Mouse (Mus musculus) gastrocnemius, postnatal 10 days (tissue): ENCODE data around the gene Pea15a. TPM values are rescaled to one million over a fixed set of nuclear protein-coding genes. Genes with fewer than 3 reads are reported as not detected.
"Not testable (repeated sequence)": the region's sequence is repeated elsewhere in the genome, so short reads cannot be mapped to it uniquely, and the experiment has no call there.

Experiments used
- DNase-seq: peaks from one replicate; pipeline ENCODE4 v3.0.0; 2021; ENCODE audit warnings: mixed read lengths
- long read RNA-seq, 2 experiments: library from polyadenylated mRNA; stranded (forward); transcript quantifications; one replicate each; pipeline ENCODE4 v2.0.0; 2021
- total RNA-seq, 2 experiments: library from RNA; stranded (reverse); gene quantifications; 2 replicates each; pipeline ENCODE4 v1.2.3; 2021

The Pea15a gene
- total RNA-seq: 10 to 100 TPM; 72.5 to 82.1 TPM
- long read RNA-seq, experiment 1, transcript Pea15a-203 (2 exons, 980 nt): minor isoform, 13 of 167 reads
- long read RNA-seq, experiment 1, transcript Pea15a-201 (4 exons, 2,501 nt): major isoform, 138 of 167 reads
- long read RNA-seq, experiment 1, partial matches to known transcripts: 5 of 167 reads
- long read RNA-seq, experiment 1, other reads (novel, unspliced or antisense): 9 of 167 reads
- long read RNA-seq, experiment 2, transcript Pea15a-203 (2 exons, 980 nt): minor isoform, 18 of 170 reads
- long read RNA-seq, experiment 2, transcript Pea15a-201 (4 exons, 2,501 nt): major isoform, 127 of 170 reads
- long read RNA-seq, experiment 2, partial matches to known transcripts: 7 of 170 reads
- long read RNA-seq, experiment 2, other reads (novel, unspliced or antisense): 17 of 170 reads

DNA sequence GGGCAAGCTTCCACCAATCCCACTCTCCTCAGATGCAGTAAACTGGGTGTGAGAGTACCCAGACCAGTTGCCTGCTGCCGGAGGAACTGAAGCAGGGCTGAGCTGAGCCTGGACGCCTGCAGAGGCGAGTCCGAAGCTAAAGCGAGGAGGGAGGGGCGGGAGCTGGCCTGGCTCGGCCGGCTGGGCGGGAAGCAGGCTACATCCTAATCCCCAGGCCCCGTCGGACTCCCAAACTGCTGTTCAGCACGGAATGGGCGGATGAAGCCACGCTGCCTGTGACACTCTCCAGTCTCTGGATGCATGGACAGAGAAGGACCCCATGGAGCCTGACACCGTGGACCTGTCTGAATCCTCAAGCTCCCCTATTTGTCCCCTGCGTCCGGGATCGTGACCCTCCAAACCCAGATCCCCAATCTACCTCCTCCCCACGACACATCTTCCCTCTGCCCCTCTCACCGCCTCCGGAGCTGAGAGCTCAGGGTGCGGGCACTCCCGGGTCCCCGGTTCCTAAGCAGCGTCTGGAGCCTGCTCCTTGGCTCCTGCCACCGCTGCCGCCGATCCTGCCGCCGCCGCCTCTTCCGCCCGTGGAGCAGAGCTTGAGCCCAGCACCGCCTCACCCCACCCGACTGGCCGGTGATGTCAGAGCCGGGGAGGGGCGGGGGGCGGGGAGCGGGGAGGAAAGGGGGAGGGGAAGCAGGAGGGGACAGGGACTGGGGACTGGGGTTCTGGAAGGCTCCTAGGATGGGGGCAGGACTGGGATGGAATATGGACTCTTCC, at the start of gene Pea15a:
Gene Pea15a, minus strand, starts transcription at position 664 of the 777 bp plus-strand sequence.
- peak; percentile 78 for DNase-seq

GRCm38 (mm10) chr1:172247679-172248078, 41.1 kb upstream of the Pea15a start:
- DNase-seq: peak; percentile 29

DNA sequence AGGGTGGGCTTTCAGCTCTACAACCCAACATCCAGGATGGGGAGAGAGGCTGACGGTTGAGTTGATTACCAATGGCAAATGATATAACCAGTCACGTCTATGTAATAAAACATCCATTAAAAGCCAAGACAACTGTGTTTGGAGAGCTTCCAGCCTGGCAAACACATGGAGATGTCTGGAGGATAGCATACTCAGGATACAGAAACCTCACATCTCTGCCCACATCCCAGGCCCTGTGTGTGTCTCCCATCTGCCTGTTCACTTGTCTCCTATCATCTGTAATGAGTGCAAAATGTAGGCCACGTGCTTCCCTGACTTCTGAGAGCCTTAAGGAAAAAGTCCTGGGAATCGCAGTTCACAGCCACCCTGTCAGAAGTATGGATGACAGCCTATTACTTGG, 40.6 kb upstream of the Pea15a start:
- DNase-seq: no peak

DNA sequence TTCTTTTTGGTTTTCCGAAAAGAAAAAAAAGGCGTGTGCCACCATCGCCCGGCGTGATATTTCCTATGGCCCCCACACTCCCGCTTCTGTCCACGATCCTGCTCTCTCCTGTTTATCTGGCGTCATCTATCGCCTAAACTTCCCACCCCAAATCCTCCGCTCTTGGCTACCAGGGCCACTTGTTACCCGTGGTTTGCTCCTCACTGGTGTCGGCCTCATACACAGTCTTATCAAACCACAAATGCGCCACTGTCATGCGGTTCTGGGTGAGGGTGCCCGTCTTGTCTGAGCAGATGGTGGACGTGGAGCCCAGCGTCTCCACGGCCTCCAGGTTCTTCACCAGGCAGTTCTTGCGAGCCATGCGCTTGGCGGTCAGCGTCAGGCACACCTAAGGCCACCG, 38.0 kb upstream of the Pea15a start:
- DNase-seq: not testable (repeated sequence)

DNA sequence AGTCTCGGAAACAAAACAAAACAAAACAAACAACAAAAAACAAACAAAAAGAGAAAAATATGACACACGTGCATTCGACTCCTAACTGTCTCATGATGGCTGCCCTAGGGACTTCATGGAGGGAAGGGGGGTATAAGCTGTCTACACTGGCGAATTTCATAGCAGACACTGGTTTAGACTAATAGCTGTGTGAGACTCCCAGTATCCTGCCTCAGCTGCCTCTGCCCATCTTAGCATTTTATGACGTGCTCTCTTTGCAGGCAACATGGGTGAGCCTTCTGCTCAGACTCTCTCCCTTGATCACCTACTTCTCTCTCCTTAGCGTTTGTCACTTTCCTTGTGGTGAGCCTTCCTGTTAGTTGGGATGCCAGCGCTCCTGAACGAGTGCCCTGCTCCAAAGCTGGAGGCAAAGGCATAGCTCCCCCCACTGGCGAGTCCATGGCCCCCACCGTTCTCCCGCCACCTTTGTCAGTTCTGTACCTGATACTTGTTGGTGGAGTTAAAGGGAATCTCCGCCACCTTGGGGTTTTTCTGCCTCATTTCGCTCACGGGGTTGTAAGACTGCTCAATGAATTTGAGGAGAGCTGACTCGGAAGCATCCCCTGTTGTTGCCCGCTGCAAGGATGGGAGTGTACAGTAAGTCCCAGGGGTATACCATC, 37.1 kb upstream of the Pea15a start:
- peak; percentile 65 for DNase-seq

- DNase-seq: peak; percentile 30
Measured at GRCm38 (mm10) chr1:172242401-172242800, 35.8 kb upstream of the Pea15a start.

DNA sequence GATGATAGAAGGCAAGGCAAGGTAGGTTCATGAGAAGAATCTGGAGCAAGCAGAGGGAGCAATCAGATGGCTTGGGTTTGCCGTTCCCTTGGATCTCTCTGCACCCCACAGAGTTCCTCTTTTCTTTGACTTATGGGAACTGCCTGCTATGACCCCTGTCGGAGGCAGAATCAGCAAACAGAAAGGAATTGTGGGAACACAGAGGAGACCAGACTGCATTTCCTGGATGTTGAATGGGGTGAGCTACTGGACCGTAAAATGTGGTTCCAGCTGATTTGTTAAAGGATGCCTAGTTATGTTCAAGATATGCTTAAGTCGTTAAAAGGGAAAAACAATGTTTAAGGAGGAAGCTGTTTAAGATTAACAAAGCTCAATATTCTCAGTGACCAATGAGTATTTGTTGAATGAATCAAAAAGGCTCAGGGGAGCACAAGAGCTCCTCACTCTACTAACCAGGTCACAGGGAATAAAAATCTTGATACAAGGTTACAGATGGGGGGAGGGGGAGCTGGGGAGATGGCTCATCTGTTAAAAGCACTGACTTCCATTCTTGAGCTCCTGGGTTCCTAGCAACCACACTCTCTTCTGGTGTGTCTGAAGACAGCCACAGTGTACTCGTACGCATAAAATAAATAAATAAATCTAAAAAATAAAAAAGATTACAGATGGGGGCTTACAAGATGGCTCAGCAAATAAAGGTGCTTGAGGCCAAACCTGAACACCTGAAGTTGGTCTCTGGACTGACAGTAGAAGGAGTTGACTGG, 34.5 kb upstream of the Pea15a start:
- DNase-seq: no peak

- no peak for DNase-seq
Measured at GRCm38 (mm10) chr1:172229215-172229614, 22.6 kb upstream of the Pea15a start.

DNA sequence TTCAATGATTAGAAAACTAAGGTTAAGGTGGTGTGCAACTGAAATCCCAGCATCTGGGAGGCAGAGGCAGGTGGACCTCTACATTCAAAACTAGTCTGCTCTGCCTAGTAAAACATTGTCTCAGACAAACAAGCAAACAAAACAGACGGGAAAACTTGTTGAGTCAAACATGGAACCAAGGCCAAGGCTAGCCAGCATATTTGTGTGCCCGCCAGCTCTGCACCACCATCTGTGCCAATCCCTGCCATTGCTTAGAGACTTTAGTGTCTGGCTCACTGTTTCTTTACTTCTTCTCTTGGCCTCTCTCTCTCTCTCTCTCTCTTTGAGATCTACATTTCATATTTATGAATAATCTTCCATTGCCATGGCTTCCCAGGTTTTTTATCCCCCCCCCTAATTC, 21.6 kb upstream of the Pea15a start:
- DNase-seq: no peak

DNA sequence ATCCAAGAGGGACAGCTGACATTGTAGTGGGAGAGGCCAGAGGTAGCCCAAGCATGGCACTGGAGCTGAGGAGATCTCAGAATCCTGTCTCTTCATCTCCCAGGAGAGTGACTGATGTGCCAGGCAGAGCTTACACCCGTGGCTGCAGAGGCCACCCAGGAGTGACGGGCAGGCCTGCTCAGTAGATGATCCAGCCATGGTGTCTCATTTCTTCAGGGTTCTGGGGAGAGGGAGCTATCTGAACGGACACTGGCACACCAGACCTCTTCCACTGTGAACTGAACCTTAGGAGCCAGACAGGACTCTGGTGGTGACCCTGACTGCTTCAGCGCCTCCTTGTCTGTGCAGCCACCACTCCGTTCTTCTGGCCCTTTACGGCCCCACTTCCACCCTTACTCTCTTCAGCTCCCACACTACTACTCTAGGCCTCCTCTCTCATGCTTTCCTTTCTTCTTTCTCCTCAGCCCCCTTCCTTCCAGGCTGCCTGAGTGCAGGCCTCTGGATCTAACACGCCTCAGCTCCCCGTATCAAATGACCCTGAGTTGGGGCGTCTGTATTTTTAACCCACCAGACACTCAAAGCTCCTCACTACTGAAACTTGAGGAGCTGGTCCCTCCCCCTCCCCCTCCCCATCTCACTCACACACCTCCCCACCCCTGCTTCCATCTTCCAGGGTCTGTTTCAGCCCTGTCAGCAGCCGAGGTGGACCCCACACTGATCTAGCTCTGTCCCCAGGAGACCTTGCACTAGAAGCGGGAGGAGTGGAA, 14.9 kb upstream of the Pea15a start:
- DNase-seq: peak; percentile 44

GRCm38 (mm10) chr1:172220414-172220813, 13.8 kb upstream of the Pea15a start:
- DNase-seq: peak; percentile 76

DNA sequence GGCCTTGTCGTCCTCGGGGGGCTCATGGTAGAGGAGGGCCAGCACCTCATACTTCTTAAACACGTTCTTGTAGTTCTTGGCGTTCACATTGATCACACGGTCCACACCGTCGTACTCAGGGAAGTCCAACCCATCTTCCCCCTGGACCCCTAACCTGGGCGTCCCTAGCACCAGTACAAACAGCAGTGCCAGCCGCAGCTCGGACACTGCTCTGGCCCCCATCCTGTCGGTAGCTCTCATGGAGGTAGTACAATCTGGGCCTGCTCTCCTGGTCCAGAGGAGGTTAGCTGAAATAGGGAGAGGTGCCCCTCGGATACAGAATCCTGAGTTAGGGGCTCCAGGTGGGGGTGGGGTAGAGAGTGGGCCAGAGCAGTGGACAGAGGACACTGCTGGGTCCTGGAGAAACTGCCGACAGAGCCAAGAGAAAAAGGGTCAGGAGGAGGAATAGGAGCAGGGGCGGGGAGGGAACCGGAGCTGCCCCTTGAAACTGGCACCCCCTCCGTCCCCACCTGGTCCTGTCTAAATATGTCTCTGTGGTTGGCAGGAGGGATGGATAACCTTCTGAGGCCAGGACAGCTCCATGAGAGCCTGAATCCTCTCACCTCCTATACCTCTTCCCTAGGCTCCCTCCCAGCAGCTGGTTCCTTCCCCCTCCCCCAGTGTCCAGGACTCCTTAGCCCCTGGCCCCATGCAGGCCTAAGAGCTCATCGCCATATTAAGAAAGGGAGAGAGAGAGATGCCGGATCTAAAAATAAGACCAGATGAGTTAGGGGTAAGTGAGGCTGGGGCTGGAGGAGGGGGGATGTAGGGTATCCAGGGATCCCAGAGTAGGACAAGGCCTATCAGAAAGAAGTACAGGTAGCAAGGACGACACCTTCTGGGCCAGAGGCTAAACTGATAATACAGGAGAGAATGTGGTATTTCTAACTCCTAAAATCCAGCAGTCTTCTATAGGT, 13.1 kb upstream of the Pea15a start, which contains the start of gene Casq1:
Gene Casq1, minus strand, starts transcription at position 418 of the 956 bp plus-strand sequence.
- DNase-seq: peak; percentile 51

DNA sequence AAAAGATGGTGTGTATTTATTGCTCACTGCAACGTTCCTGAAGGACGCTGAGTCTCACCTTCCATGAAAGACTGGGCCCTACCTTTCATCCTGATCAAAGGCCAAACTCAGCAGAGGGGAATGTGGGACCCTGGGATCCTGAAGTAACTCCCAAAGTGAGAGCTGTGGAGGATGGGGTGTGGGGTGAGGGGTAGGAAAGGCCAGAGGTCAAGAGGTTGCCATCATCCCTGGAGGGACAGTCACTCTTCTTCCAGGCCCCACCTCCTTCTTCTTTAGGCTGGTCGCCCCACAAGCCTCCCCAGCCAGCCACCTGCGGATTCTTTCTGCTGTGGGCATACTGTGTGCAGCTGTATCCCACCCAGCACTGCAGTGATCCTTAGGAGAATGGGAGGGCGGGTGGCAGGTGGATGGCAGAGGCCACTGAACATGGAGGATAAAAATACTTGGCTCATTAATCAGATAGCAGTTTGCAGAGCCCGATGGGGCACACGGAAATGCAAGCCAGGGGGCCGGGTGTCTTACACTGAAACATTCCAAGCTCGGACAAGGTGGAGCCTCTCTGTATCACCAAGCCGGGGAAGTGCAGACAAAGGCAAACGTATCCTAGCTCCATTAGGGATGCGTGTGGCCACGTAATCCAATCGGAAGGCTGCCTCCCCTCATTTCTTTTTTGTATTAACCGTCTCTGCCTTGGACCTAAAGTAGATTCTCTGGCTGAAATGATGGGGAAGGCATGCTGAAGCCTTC, 11.7 kb upstream of the Pea15a start:
- DNase-seq: peak; percentile 34

GRCm38 (mm10) chr1:172217148-172217547, 10.5 kb upstream of the Pea15a start:
- DNase-seq: peak; percentile 94

GRCm38 (mm10) chr1:172214748-172215147, 8.1 kb upstream of the Pea15a start:
- DNase-seq: peak; percentile 67

GRCm38 (mm10) chr1:172213771-172214170, 7.2 kb upstream of the Pea15a start:
- DNase-seq: no peak

DNA sequence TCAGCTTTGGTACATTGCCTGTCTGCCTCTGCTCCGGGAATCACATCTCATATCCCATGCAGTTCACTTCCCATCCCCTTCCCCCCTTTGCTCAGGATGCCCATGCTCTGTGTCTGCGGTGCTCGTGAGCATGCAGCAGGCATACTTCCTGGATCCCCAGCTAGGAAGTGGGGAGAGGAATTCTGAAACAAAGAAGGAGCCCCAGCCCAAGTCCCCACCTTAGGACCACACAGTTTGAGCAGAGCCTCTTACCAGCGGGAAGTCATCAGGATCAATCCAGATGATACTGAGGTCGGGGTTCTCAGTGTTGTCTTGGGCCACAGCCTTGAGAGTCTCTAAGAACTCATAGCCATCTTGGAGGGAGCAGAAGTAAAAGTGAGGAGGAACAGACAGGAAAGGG, 6.2 kb upstream of the Pea15a start:
- DNase-seq: no peak

DNA sequence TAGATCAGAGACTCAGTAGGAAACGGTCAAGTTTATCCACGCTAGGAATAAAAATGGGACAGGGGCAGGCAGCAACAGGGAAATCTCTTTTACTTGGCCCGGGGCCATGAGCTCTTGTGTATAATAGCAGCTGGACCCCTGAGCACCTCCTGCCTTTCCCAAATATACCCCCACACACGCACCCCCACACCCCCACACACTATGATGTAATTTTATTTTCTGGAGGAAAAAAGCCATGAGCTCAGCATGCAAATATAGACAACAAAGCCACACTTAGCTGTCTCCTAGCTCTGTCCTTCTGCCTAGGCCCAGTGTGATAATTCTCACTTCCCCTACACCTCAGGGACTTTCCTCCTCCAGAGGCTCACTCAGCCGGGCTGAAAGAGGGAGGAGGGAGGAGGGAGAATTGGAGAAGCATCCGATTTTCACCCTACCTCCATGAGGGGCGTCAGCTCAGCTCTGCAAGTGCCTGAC, 544 bp upstream of the Pea15a start:
- DNase-seq: no peak

GRCm38 (mm10) chr1:172205741-172206087, 890 bp downstream of the Pea15a start:
- DNase-seq: no peak
